Mouse (Mus musculus) lung, postnatal 0 days (tissue): Measurements from ENCODE around the gene Vars2.

Experiments used
- CTCF ChIP-seq: IDR thresholded peaks from 2 replicates; pipeline ENCODE4 v1.5.1; 2016; ENCODE audit warnings: antibody characterized with exemption, mild to moderate bottlenecking
- EP300 ChIP-seq: IDR thresholded peaks from 2 replicates; pipeline ENCODE4 v1.6.1; 2016; ENCODE audit warnings: antibody characterized with exemption, mild to moderate bottlenecking, control low read depth

GRCm38 (mm10) chr17:35673416-35674035 is 6.1 kb upstream of the Vars2 start, which contains the start of gene Gtf2h4:
- 0 out of 2 replicates have a peak, but pooled peaks have one; percentile 26 for TF ChIP-seq CTCF
- TF ChIP-seq EP300, result no peak
